Mouse (Mus musculus) cerebellum, postnatal 14 days (tissue): ENCODE data around the gene Zfand6.

Experiments used
- DNase-seq, 2 experiments: peaks; one replicate each; pipeline ENCODE4 v3.0.0; 2021; ENCODE audit warnings: mixed read lengths in 2 of 2

The Zfand6 gene

DNA sequence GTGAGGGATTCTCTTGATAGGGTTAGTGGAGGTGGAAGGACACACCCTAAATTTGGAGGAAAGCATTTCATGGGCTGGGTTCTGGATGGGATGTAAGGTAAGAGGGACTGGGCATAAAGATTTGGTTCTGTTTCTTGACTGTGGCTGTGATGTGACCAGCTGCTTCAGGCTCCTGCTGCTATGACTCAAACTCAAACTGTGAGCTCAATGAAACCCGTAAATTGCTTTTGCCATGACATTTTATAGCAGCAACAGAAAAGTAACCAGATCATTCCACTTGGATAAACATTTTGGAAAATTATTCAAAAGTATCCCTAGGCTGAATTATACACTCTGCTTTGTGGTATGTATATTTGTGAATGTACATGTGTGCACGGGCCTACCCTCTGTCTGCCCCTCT, 99.1 kb downstream of the Zfand6 start:
- no peak for DNase-seq

- no peak for DNase-seq
Measured at GRCm38 (mm10) chr7:84587101-84587783, 102.5 kb downstream of the Zfand6 start.

- no peak for DNase-seq
Measured at GRCm38 (mm10) chr7:84586360-84587100, 103.2 kb downstream of the Zfand6 start.

DNA sequence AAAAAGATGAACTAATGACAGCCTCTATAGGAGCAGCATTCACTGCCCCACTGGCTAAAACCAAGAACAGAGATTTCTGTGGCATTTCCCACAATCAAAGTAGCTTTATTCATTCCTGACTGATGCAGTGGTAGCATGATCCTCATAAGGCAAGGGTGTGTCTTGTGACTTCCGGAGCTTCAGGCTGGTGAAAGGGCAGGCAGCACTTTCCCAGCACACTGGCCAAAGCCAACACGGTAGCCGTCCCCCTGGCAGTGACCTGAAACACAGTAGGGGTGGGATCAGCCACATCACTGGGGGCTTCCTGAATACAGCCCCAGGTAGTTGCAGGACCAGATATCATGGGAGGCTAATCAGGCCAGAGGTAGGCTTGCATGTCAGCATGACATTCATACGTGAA, 104.7 kb downstream of the Zfand6 start:
- DNase-seq = no peak

GRCm38 (mm10) chr7:84579769-84580168, 110.0 kb downstream of the Zfand6 start:
- DNase-seq = no peak

- DNase-seq = peak; percentile 46 to 62
Measured at GRCm38 (mm10) chr7:84578841-84579240, 110.9 kb downstream of the Zfand6 start.

- peak in 1 of 2 experiments; percentile 2 for DNase-seq
Measured at GRCm38 (mm10) chr7:84577034-84577433, 112.7 kb downstream of the Zfand6 start.

- DNase-seq = no peak
Measured at GRCm38 (mm10) chr7:84566200-84566599, 123.6 kb downstream of the Zfand6 start.

- peak; percentile 65 to 70 for DNase-seq
Measured at GRCm38 (mm10) chr7:84564236-84564635, 125.5 kb downstream of the Zfand6 start.
